Mouse (Mus musculus) stomach, postnatal 0 days (tissue): ENCODE results near the gene Olfr1148. TPM values are rescaled to one million over a fixed set of nuclear protein-coding genes. Genes with fewer than 3 reads are reported as not detected.

Experiments
- ATAC-seq: fragments of 200-750 bp; cut with Nextera tagmentation; 2 replicates; pipeline ENCODE4 v1.8.0; 2017; ENCODE audit not compliant: low FRiP score, low TSS enrichment
- DNase-seq: peaks from one replicate; pipeline ENCODE4 v3.0.0-alpha.2; 2016; ENCODE audit warnings: low spot score
- H3K27ac ChIP-seq: fragments of 300-500 bp; sonication (generic); replicated peaks from 2 replicates; pipeline ENCODE4 v1.5.1; 2014; ENCODE audit warnings: mild to moderate bottlenecking, control low read depth
- H3K27me3 ChIP-seq: fragments of 300-500 bp; sonication (generic); 2 replicates; pipeline ENCODE4 v1.6.1; 2014; ENCODE audit warnings: low read length; ENCODE audit not compliant: control insufficient read depth, insufficient read depth
- H3K36me3 ChIP-seq: fragments of 300-500 bp; sonication (generic); 2 replicates; pipeline ENCODE4 v1.6.1; 2014; ENCODE audit warnings: low read length, mixed read lengths; ENCODE audit not compliant: control insufficient read depth, insufficient read depth
- H3K4me1 ChIP-seq: fragments of 300-500 bp; sonication (generic); replicated peaks from 2 replicates; pipeline ENCODE4 v1.6.1; 2014; ENCODE audit warnings: antibody characterized with exemption; ENCODE audit not compliant: control insufficient read depth, insufficient read depth
- H3K4me2 ChIP-seq: fragments of 300-500 bp; sonication (generic); replicated peaks from 2 replicates; pipeline ENCODE4 v1.6.1; 2014; ENCODE audit warnings: low read depth, mild to moderate bottlenecking, control low read depth, moderate library complexity
- H3K4me3 ChIP-seq: fragments of 300-500 bp; sonication (generic); 2 replicates; pipeline ENCODE4 v1.5.1; 2014; ENCODE audit warnings: low read depth, low read length, control low read depth
- H3K9ac ChIP-seq: fragments of 300-500 bp; sonication (generic); 2 replicates; pipeline ENCODE4 v1.6.1; 2014; ENCODE audit warnings: mild to moderate bottlenecking, low read length, control low read depth, mixed read lengths
- H3K9me3 ChIP-seq: fragments of 300-500 bp; sonication (generic); 2 replicates; pipeline ENCODE4 v1.6.1; 2016; ENCODE audit warnings: low read length; ENCODE audit not compliant: control insufficient read depth
- CTCF ChIP-seq: IDR thresholded peaks from 2 replicates; pipeline ENCODE4 v1.5.1; 2016; ENCODE audit warnings: antibody characterized with exemption, low read depth, mild to moderate bottlenecking, moderate library complexity
- EP300 ChIP-seq: optimal IDR thresholded peaks from 2 replicates; pipeline ENCODE3; 2016; ENCODE audit warnings: antibody characterized with exemption
- WGBS: fragments of 180-500 bp; shearing (Covaris S2); extraction: QIAGEN DNeasy Blood & Tissue Kit; methylation state at CpG from one replicate; pipeline ENCODE4 v1.1.7; 2014; 5-methylcytosine and 5-hydroxymethylcytosine counted together
- polyA plus RNA-seq: library from polyadenylated mRNA; unstranded; fragments of >200 nt; fragmentation: Nextera tagmentation; extraction: Ambion mirVana; gene quantifications from 2 replicates; pipeline ENCODE4 v1.2.1, GENCODE M21; 2015

Olfr1148 gene
- polyA plus RNA-seq, result not detected in 2 replicates

GRCm38 (mm10) chr2:87830233-87830632 is at the start of gene Olfr1148:
Gene Olfr1148, plus strand, starts transcription at chr2:87830533.
- ATAC-seq (no peak), DNase-seq (no peak)
- H3K9ac ChIP-seq, result no peak within 1 kb of the TSS
- TF ChIP-seq EP300 (no peak), CTCF (no peak)
- H3K27ac ChIP-seq, result no peak within 1 kb of the TSS
- H3K36me3 ChIP-seq, result no peaks in the 10 kb centered on the region
- H3K4me2 ChIP-seq, result no peak within 1 kb of the TSS
- H3K4me3 ChIP-seq, result no peak within 1 kb of the TSS
- WGBS, result 74% methylated on average over 1 of the region's 1 CpGs
- no peaks in the 10 kb centered on the region for H3K4me1 ChIP-seq
- H3K9me3 ChIP-seq, result no peaks in the 10 kb centered on the region
- H3K27me3 ChIP-seq, result no peaks in the 10 kb centered on the region

GRCm38 (mm10) chr2:87800292-87800691 is 30.0 kb upstream of the Olfr1148 start, which contains the start of gene Olfr1143:
Gene Olfr1143, plus strand, starts transcription at chr2:87800592.
- no peak for ATAC-seq

GRCm38 (mm10) chr2:87809522-87809921 is 20.8 kb upstream of the Olfr1148 start, which contains the start of gene Olfr1145:
Gene Olfr1145, plus strand, starts transcription at chr2:87809822.
- Histone ChIP-seq H3K4me3 (no peak within 1 kb of the TSS), H3K36me3 (no peaks in the 10 kb centered on the region), H3K9ac (no peak within 1 kb of the TSS), H3K27me3 (no peaks in the 10 kb centered on the region), H3K27ac (no peak within 1 kb of the TSS), H3K9me3 (no peaks in the 10 kb centered on the region), H3K4me1 (no peaks in the 10 kb centered on the region), H3K4me2 (no peak within 1 kb of the TSS)
- 53% methylated on average over 1 of the region's 1 CpGs for WGBS
- no peak for ATAC-seq
- DNase-seq, result no peak
- TF ChIP-seq EP300, result no peak
- no peak for TF ChIP-seq CTCF

More at GRCm38 (mm10) chr2:87800292-87800691, 30.0 kb upstream of the Olfr1148 start, which contains the start of gene Olfr1143:
- H3K9ac ChIP-seq, result no peak within 1 kb of the TSS
- no peak for DNase-seq
- H3K36me3 ChIP-seq, result no peaks in the 10 kb centered on the region
- no peak within 1 kb of the TSS for H3K4me2 ChIP-seq
- H3K27ac ChIP-seq, result no peak within 1 kb of the TSS
- H3K27me3 ChIP-seq, result no peaks in the 10 kb centered on the region
- H3K9me3 ChIP-seq, result no peaks in the 10 kb centered on the region
- H3K4me1 ChIP-seq, result no peaks in the 10 kb centered on the region
- TF ChIP-seq CTCF (no peak), EP300 (no peak)
- no peak within 1 kb of the TSS for H3K4me3 ChIP-seq

- no peak for DNase-seq
- H3K9ac ChIP-seq, result no peak within 1 kb of the TSS
- TF ChIP-seq CTCF, result no peak
- no peaks in the 10 kb centered on the region for H3K9me3 ChIP-seq
- ATAC-seq, result no peak
- no peak within 1 kb of the TSS for H3K4me2 ChIP-seq
- H3K27me3 ChIP-seq, result no peaks in the 10 kb centered on the region
- H3K4me1 ChIP-seq, result no peaks in the 10 kb centered on the region
- 76% methylated on average over 1 of the region's 1 CpGs for whole genome bisulfite sequencing
- H3K27ac ChIP-seq, result no peak within 1 kb of the TSS
- no peak within 1 kb of the TSS for H3K4me3 ChIP-seq
- no peaks in the 10 kb centered on the region for H3K36me3 ChIP-seq
These were observed 13.4 kb downstream of the Olfr1148 start, which contains the start of gene Olfr1150-ps1 for GRCm38 (mm10) chr2:87843693-87844092. Gene Olfr1150-ps1, plus strand, starts transcription at chr2:87843993.

GRCm38 (mm10) chr2:87855562-87855961 is 25.2 kb downstream of the Olfr1148 start, which contains the start of gene Olfr1151:
Gene Olfr1151, plus strand, starts transcription at chr2:87855862.
- Histone ChIP-seq H3K4me3 (no peak within 1 kb of the TSS), H3K36me3 (no peaks in the 10 kb centered on the region), H3K4me1 (no peaks in the 10 kb centered on the region), H3K4me2 (no peak within 1 kb of the TSS), H3K9me3 (no peaks in the 10 kb centered on the region), H3K27ac (no peak within 1 kb of the TSS), H3K9ac (no peak within 1 kb of the TSS), H3K27me3 (no peaks in the 10 kb centered on the region)
- TF ChIP-seq CTCF (no peak), EP300 (no peak)
- ATAC-seq (no peak), DNase-seq (no peak)
- 85% methylated on average over 1 of the region's 1 CpGs for WGBS

GRCm38 (mm10) chr2:87866192-87866591 is 35.9 kb downstream of the Olfr1148 start, which contains the start of gene Olfr1152:
Gene Olfr1152, plus strand, starts transcription at chr2:87866492.
- H3K36me3 ChIP-seq, result no peaks in the 10 kb centered on the region

More at GRCm38 (mm10) chr2:87866192-87866591, 35.9 kb downstream of the Olfr1148 start, which contains the start of gene Olfr1152:
- Histone ChIP-seq H3K4me1 (no peaks in the 10 kb centered on the region), H3K9ac (no peak within 1 kb of the TSS), H3K27ac (no peak within 1 kb of the TSS), H3K9me3 (no peaks in the 10 kb centered on the region), H3K27me3 (no peaks in the 10 kb centered on the region), H3K4me2 (no peak within 1 kb of the TSS), H3K4me3 (no peak within 1 kb of the TSS)
- no peak for TF ChIP-seq CTCF
- TF ChIP-seq EP300, result no peak
- DNase-seq, result no peak
- ATAC-seq, result no peak

Other genes with a start within 250 kb of the Olfr1148 start
- not detected in 2 replicates for gene Olfr1130, start 224.3 kb upstream of the Olfr1148 start, polyA plus RNA-seq
- not detected in 2 replicates for gene Olfr1131, start 203.4 kb upstream of the Olfr1148 start, polyA plus RNA-seq
- not detected in 2 replicates for gene Olfr1132, start 193.0 kb upstream of the Olfr1148 start, polyA plus RNA-seq
- not detected in 2 replicates for gene Olfr1133, start 183.2 kb upstream of the Olfr1148 start, polyA plus RNA-seq
- gene Olfr1134, start 172.1 kb upstream of the Olfr1148 start, polyA plus RNA-seq, result not detected in 2 replicates
- gene Olfr1135, start 156.9 kb upstream of the Olfr1148 start, polyA plus RNA-seq, result not detected in 2 replicates
- not detected in 2 replicates for gene Olfr1136, start 136.6 kb upstream of the Olfr1148 start, polyA plus RNA-seq
- not detected in 2 replicates for gene Olfr1137, start 117.4 kb upstream of the Olfr1148 start, polyA plus RNA-seq
- gene Olfr1138, start 90.6 kb upstream of the Olfr1148 start, polyA plus RNA-seq, result not detected in 2 replicates
- gene Olfr1140, start 86.8 kb upstream of the Olfr1148 start, polyA plus RNA-seq, result not detected in 2 replicates
- gene Olfr1141, start 76.5 kb upstream of the Olfr1148 start, polyA plus RNA-seq, result not detected in 2 replicates
- not detected in 2 replicates for gene Olfr152, start 51.0 kb upstream of the Olfr1148 start, polyA plus RNA-seq
- gene Olfr1143, start 29.9 kb upstream of the Olfr1148 start, polyA plus RNA-seq, result not detected in 2 replicates
- gene Olfr1145, start 20.7 kb upstream of the Olfr1148 start, polyA plus RNA-seq, result not detected in 2 replicates
- gene Olfr1150-ps1, start 13.5 kb downstream of the Olfr1148 start, polyA plus RNA-seq, result not detected in 2 replicates
- gene Olfr1151, start 25.3 kb downstream of the Olfr1148 start, polyA plus RNA-seq, result not detected in 2 replicates
- not detected in 2 replicates for gene Olfr1152, start 36.0 kb downstream of the Olfr1148 start, polyA plus RNA-seq
- 0.10 TPM in 1 of 2 replicates, not detected in the other for gene Olfr1153, start 64.4 kb downstream of the Olfr1148 start, polyA plus RNA-seq
- not detected in 2 replicates for gene Olfr1154, start 74.6 kb downstream of the Olfr1148 start, polyA plus RNA-seq
- gene Olfr1155, start 114.6 kb downstream of the Olfr1148 start, polyA plus RNA-seq, result not detected in 2 replicates
- not detected in 2 replicates for gene Olfr1156, start 122.6 kb downstream of the Olfr1148 start, polyA plus RNA-seq
- gene Olfr1157, start 137.8 kb downstream of the Olfr1148 start, polyA plus RNA-seq, result not detected in 2 replicates
- gene Olfr74, start 144.1 kb downstream of the Olfr1148 start, polyA plus RNA-seq, result not detected in 2 replicates
- not detected in 2 replicates for gene Olfr1158, start 159.6 kb downstream of the Olfr1148 start, polyA plus RNA-seq
- gene Olfr1160, start 177.7 kb downstream of the Olfr1148 start, polyA plus RNA-seq, result 0.04 TPM in 1 of 2 replicates, not detected in the other
- gene Olfr1161, start 192.2 kb downstream of the Olfr1148 start, polyA plus RNA-seq, result not detected in 2 replicates
- not detected in 2 replicates for gene Olfr73, start 207.2 kb downstream of the Olfr1148 start, polyA plus RNA-seq
- gene Olfr1162, start 220.6 kb downstream of the Olfr1148 start, polyA plus RNA-seq, result 0.02 TPM in 1 of 2 replicates, not detected in the other
- gene Olfr1163, start 241.3 kb downstream of the Olfr1148 start, polyA plus RNA-seq, result not detected in 2 replicates